Mouse (Mus musculus) embryonic facial prominence, embryonic 12.5 days (tissue): ENCODE data around the gene Usp22. TPM values are rescaled to one million over a fixed set of nuclear protein-coding genes. Genes with fewer than 3 reads are reported as not detected.
A peak's percentile ranks its signal among the peaks of the same experiment; 100 is the strongest.

Source experiments
- ATAC-seq: fragments of 200-750 bp; cut with Nextera tagmentation; 2 replicates; pipeline ENCODE4 v1.8.0; 2017; ENCODE audit not compliant: insufficient number of reproducible peaks, insufficient read depth, low FRiP score, low TSS enrichment
- H3K27ac ChIP-seq: fragments of 300-500 bp; sonication (generic); 2 replicates; pipeline ENCODE4 v1.5.1; 2016; ENCODE audit warnings: mild to moderate bottlenecking
- H3K27me3 ChIP-seq: fragments of 300-500 bp; sonication (generic); 2 replicates; pipeline ENCODE4 v1.6.1; 2016; ENCODE audit warnings: mild to moderate bottlenecking, moderate library complexity
- H3K36me3 ChIP-seq: fragments of 300-500 bp; sonication (generic); 2 replicates; pipeline ENCODE4 v1.6.1; 2016; ENCODE audit warnings: mild to moderate bottlenecking
- H3K4me1 ChIP-seq: fragments of 300-500 bp; sonication (generic); 2 replicates; pipeline ENCODE4 v1.6.1; 2016
- H3K4me2 ChIP-seq: fragments of 300-500 bp; sonication (generic); replicated peaks from 2 replicates; pipeline ENCODE4 v1.6.1; 2016; ENCODE audit warnings: mild to moderate bottlenecking, moderate library complexity
- H3K4me3 ChIP-seq: fragments of 300-500 bp; sonication (generic); 2 replicates; pipeline ENCODE4 v1.5.1; 2016; ENCODE audit warnings: mild to moderate bottlenecking
- H3K9ac ChIP-seq: fragments of 300-500 bp; sonication (generic); 2 replicates; pipeline ENCODE4 v1.6.1; 2016; ENCODE audit warnings: mild to moderate bottlenecking, moderate library complexity
- H3K9me3 ChIP-seq: fragments of 300-500 bp; sonication (generic); 2 replicates; pipeline ENCODE4 v1.6.1; 2016; ENCODE audit warnings: mild to moderate bottlenecking, moderate library complexity
- WGBS: fragments of 180-500 bp; shearing (Covaris S2); methylation state at CpG from one replicate; pipeline ENCODE4 v1.1.7; 2016; 5-methylcytosine and 5-hydroxymethylcytosine counted together
- polyA plus RNA-seq: library from polyadenylated mRNA; unstranded; fragments of >200 nt; fragmentation: Nextera tagmentation; extraction: Ambion mirVana; gene quantifications from 2 replicates; pipeline ENCODE4 v1.2.1, GENCODE M21; 2016

The Usp22 gene
- polyA plus RNA-seq, 1 experiment from 2014 or later = 221 TPM

DNA sequence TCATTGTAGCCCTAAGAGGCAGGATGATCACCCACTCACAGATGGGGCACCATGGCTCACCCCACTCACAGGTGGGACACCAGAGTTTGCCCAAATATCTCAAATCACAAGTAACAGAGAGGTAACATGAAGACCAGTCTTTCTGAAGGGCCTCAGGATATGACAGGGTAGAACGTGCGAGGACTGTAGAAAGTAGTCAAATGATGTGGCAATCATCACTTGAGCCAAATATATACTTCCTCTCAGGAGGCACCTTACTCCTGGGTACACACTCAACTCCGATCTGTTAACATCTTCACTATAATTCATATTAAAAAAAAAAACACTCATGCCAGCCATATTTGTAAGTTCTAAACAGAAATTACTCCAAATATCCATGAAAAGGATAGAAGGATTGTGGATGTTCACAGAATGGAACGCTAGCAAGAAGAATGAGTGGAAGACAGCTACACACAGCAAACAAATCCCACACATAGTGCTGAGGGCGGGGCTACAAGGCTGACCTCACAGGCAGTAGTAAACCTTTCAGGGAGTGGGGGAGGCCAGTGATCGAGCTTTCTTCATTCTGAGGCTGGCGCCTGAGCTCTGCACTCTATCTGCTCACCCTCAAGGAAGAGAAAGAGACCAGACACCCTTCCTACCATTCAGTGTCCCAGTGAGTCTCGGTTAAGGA, 62.4 kb downstream of the Usp22 start:
- no peak for ATAC-seq

DNA sequence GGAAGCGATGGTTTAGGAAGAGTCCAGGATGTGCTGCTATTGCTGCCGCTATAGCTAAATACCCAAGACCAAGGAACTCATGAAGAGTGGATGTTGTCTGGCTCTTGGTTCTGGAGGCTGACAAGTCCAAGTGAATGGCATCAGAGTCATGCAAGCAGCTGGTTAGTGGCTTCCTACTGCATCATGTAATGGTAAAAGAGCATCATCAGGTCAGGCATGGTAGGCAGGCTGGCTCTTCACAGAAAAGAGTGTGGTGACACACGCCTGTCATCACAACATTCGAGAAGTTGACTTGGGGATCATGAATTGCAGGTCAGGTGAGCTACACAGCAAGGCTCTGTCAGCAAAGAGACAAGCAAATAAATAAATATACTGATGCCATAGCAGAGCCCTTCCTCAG, 63.4 kb downstream of the Usp22 start:
- Histone ChIP-seq H3K27ac (no peak overlapping the region), H3K9ac (no peak overlapping the region), H3K4me2 (no peak overlapping the region), H3K27me3 (no peaks in the 10 kb centered on the region), H3K4me1 (no peaks in the 10 kb centered on the region), H3K4me3 (no peak overlapping the region), H3K36me3 (no peaks in the 10 kb centered on the region), H3K9me3 (no peaks in the 10 kb centered on the region)
- 91% methylated on average over 4 of the region's 4 CpGs for WGBS
- no peak for ATAC-seq

More for the DNA sequence above, 62.4 kb downstream of the Usp22 start:
- 80% methylated on average over 8 of the region's 8 CpGs for WGBS
- H3K4me2 ChIP-seq = no peak overlapping the region
- no peaks in the 10 kb centered on the region for H3K27me3 ChIP-seq
- H3K9ac ChIP-seq = no peak overlapping the region
- H3K36me3 ChIP-seq = no peaks in the 10 kb centered on the region
- no peaks in the 10 kb centered on the region for H3K4me1 ChIP-seq
- H3K27ac ChIP-seq = no peak overlapping the region
- H3K9me3 ChIP-seq = no peaks in the 10 kb centered on the region
- H3K4me3 ChIP-seq = no peak overlapping the region

DNA sequence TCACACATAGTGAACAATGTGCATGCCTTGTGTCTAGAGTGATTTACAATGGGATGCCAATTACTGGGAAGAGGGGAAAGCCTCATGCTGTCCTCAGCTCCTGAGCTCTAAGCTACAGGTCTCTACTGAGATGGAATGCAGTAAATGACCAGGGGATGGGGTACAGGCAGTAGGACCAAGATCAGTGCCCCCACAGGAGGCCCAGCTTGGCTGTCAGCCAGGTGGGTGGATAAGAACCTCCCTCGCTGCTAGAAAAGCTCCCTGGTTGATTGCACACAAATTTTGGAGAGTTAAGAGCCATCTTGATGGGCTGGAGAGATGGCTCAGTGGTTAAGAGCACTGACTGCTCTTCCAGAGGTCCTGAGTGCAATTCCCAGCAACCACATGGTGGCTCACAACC, 63.9 kb downstream of the Usp22 start:
- H3K4me2 ChIP-seq = no peak overlapping the region
- no peak overlapping the region for H3K4me3 ChIP-seq
- H3K4me1 ChIP-seq = no peaks in the 10 kb centered on the region
- H3K27ac ChIP-seq = no peak overlapping the region
- no peaks in the 10 kb centered on the region for H3K36me3 ChIP-seq
- H3K27me3 ChIP-seq = no peaks in the 10 kb centered on the region
- no peak for ATAC-seq
- 56% methylated on average over 1 of the region's 1 CpGs for WGBS
- H3K9me3 ChIP-seq = no peaks in the 10 kb centered on the region
- no peak overlapping the region for H3K9ac ChIP-seq

DNA sequence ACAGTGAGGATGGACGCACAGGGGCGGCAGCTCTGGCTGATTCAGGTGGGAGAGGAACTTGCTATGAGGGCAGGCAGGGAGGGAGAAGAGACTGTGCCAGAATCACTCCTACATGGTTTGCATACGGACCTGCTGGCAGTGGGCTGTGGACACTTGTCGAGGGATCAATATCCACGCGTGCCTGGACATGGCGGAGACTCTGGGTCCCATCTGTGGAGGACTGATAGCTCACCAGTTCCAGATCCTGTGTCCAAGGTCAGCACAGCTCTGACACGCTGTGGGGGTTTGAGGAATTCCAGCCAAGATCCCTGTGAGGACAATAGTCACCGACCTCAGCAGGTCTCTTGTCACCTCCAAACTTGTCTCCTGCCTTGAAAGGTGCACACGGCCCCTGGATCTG, 64.7 kb downstream of the Usp22 start:
- Histone ChIP-seq H3K27ac (no peak overlapping the region), H3K4me1 (no peaks in the 10 kb centered on the region), H3K9me3 (no peaks in the 10 kb centered on the region), H3K27me3 (no peaks in the 10 kb centered on the region), H3K9ac (no peak overlapping the region), H3K4me3 (no peak overlapping the region), H3K4me2 (no peak overlapping the region), H3K36me3 (no peaks in the 10 kb centered on the region)
- 78% methylated on average over 10 of the region's 10 CpGs for WGBS
- ATAC-seq = no peak

DNA sequence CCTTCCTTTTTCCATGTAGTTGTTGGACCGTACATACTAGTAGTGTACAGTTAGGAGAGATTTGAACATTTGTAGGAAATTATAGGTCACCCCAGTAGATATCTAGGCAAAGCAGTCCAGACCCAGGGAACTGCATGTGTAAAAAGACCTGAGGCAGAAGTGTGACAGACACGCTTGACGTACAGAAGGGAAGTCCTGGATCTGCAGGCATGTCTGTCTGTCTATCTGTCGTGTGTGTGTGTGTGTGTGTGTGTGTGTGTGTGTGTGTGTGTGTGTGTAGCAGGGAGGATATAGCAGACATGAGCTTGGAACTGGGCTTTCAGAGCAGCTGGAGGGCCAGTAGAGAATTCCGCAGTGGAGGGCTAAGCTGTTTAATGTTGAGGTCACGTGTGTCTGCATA, 65.1 kb downstream of the Usp22 start:
- Histone ChIP-seq H3K4me1 (no peaks in the 10 kb centered on the region), H3K4me2 (no peak overlapping the region), H3K27me3 (no peaks in the 10 kb centered on the region), H3K4me3 (no peak overlapping the region), H3K9me3 (no peaks in the 10 kb centered on the region), H3K27ac (no peak overlapping the region), H3K9ac (no peak overlapping the region), H3K36me3 (no peaks in the 10 kb centered on the region)
- ATAC-seq = no peak
- WGBS = 82% methylated on average over 6 of the region's 6 CpGs

DNA sequence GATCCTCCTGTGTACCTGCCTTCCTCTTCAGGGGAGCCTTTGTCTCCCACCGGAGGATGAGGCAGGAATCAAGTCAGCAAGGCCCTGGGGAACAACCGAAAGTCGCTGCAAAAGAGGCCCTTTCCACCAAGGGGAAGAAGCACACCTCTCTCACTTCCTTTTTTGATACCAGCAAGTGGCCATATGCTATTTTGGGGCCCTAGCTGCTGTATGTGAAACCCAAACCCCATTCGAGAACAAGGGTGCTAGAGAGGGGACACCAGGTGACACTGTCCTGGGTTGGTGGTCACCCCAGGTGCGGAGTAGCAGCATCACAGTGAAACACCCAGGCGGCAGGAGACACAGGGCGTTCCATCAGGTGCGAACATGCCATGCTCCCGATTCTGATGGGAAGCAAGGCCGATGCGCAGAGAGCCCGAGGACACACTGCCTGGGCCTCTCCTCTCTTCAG, 65.9 kb downstream of the Usp22 start:
- WGBS = 89% methylated on average over 12 of the region's 12 CpGs
- Histone ChIP-seq H3K4me2 (no peak overlapping the region), H3K4me3 (no peak overlapping the region), H3K9me3 (no peaks in the 10 kb centered on the region), H3K27me3 (no peaks in the 10 kb centered on the region), H3K9ac (no peak overlapping the region), H3K27ac (no peak overlapping the region), H3K4me1 (no peaks in the 10 kb centered on the region), H3K36me3 (no peaks in the 10 kb centered on the region)
- no peak for ATAC-seq

DNA sequence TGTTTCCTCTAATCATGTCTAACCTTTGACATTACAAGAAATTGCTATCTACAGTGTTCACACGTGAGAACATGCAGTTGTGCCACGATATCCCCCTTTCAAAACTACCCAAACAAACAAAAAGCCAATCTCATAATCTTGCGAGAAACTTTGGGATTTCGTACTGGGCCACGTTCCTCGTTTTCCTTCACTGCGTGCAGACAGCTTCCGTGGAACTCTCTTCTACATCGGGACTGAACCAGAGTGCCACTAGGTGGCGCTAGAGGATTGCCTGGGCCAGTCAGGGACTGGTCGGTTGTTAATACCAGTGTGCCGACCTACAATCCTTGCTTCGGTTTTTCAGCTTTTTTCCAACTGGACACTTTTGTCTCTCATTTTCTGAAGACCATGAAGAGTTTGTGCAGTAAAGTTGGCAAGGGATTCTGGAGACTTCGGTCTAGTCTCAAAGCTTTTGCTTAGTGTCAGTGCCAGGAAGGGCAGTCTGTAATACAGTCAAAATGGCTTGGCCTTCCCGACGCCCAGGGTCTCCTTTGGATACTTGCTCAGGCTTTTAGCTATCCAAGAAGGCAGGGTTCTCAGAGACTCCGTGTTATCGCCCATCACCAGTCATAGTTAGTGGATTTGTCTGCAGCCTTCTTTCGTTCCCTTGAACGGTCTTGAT, 70.5 kb downstream of the Usp22 start:
- no peaks in the 10 kb centered on the region for H3K9me3 ChIP-seq
- H3K36me3 ChIP-seq = no peaks in the 10 kb centered on the region
- ATAC-seq = peak; percentile 88
- H3K27me3 ChIP-seq = no peaks in the 10 kb centered on the region; the same call in 1 of the 2 replicates
- WGBS = 21% methylated on average over 20 of the region's 20 CpGs
- H3K4me1 ChIP-seq = no peaks in the 10 kb centered on the region
- no peak overlapping the region for H3K27ac ChIP-seq
- H3K9ac ChIP-seq = no peak overlapping the region
- no peak overlapping the region for H3K4me3 ChIP-seq
- peak overlapping the region; percentile 29 for H3K4me2 ChIP-seq

DNA sequence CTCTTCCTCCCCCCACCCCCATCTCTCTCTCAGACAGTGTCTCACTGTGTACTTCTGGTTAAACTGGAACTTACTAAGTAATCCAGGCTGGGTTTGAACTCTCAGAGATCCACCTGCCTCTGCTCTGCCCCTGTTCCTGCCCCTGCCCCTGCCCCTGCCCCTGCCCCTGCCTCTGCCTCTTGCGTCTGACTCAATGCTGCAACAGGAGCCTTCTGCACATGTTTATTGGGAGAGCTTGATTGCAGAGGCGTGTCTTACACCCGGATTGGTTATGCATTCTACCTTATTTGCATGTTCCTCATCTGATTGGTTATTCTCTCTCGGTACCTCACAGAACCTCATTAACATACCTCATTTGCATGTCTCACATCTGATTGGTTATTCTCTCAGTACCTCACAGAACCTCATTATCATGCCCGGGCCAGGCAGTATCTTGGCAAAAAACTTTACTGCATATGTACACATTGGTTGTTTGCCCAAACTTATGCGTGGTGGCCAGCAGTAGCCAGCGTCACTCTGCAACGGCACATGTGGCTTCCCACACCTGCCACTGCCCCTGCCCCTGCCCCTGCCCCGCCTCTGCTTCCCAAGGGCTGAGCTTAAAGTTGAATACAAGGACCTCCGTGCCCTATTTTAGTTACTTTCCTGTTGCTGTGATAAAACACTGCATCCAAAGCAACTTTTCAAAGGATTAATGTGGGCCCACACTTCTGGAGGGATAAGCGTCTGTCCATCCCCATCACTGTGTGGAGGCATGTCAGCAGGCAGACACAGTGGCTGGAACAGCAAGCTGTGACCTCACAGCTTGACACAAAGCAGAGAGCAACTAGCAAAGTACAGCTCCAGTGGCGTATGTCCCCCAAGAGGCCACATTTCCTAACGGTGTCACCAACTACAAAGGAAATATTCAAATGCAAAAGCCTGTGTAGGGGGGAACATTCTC, 72.2 kb downstream of the Usp22 start:
- no peaks in the 10 kb centered on the region for H3K9me3 ChIP-seq
- H3K27ac ChIP-seq = no peak overlapping the region
- no peaks in the 10 kb centered on the region; the same call in 1 of the 2 replicates for H3K27me3 ChIP-seq
- no peak overlapping the region for H3K4me2 ChIP-seq
- H3K9ac ChIP-seq = no peak overlapping the region
- H3K36me3 ChIP-seq = no peaks in the 10 kb centered on the region
- 65% methylated on average over 13 of the region's 13 CpGs for WGBS
- no peaks in the 10 kb centered on the region for H3K4me1 ChIP-seq
- no peak for ATAC-seq
- H3K4me3 ChIP-seq = no peak overlapping the region

Other genes with a start within 250 kb of the Usp22 start
- 89.4 and 92.9 TPM in 2 replicates for gene Map2k3, start 243.0 kb downstream of the Usp22 start, polyA plus RNA-seq
- 3.9 and 5.0 TPM in 2 replicates for gene Kcnj12, start 152.5 kb downstream of the Usp22 start, polyA plus RNA-seq
- gene Tnfrsf13b, start 48.3 kb downstream of the Usp22 start, polyA plus RNA-seq = 1.0 and 1.1 TPM in 2 replicates
- gene Aldh3a1, start 32.5 kb upstream of the Usp22 start, polyA plus RNA-seq = 0.13 and 0.24 TPM in 2 replicates
- 22.7 and 23.8 TPM in 2 replicates for gene Aldh3a2, start 92.4 kb upstream of the Usp22 start, polyA plus RNA-seq
- not detected in 2 replicates for gene Slc47a2, start 167.8 kb upstream of the Usp22 start, polyA plus RNA-seq
- gene Slc47a1, start 203.3 kb upstream of the Usp22 start, polyA plus RNA-seq = 0.10 and 0.23 TPM in 2 replicates